Mouse (Mus musculus): ENCODE measurements around the gene Smarcd1.
"Not testable (repeated sequence)": the region's sequence is repeated elsewhere in the genome, so short reads cannot be mapped to it uniquely, and the experiment has no call there.

Gene Smarcd1

GRCm38 (mm10) chr15:99714206-99714605, 12.3 kb downstream of the Smarcd1 start:
- DNase-seq (ENCODE audit: low read depth, low spot score): no peak

GRCm38 (mm10) chr15:99714858-99715257, 12.9 kb downstream of the Smarcd1 start:
- peak; percentile 88 for DNase-seq (ENCODE audit: low read depth, low spot score)

- no peak for DNase-seq (ENCODE audit: low read depth, low spot score)
Observed at GRCm38 (mm10) chr15:99715361-99715865, 13.5 kb downstream of the Smarcd1 start.

DNA sequence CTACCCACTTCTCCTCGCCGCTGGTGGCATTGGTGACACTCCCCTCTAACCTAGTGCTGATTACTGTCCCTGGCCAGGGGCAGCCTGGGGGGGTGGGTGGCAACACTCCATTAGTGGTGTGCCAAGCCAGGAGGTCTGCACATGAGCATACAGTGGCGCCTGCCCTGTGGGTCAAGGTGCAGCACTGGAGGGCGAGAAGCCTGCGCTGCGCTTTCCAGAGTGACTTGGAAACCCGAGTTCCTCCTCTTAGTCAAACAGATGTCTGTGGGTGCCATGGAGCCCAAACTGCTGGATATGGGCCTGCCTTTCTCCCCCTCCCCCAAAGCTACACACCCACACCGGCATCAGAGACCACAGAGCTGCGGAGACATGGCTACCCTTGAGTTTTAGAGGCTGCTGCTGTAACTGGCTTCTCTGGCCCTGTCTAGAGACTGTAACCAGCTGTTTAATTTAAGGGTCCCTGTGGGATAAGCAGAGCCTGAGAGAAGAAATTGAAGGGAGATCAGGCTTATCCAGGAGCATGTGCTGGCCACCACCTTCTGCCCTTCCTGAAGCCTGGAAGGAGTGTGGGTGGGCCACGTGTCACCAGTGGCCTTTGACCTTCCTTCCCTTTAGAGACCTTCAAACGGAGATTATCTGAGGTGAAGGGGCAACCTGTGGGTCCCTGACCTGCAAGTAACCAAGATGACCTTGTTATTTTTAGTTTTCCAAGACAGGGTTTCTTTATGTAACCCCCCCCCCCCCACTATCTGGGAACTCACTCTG, 14.2 kb downstream of the Smarcd1 start:
- DNase-seq (ENCODE audit: low read depth, low spot score): no peak

GRCm38 (mm10) chr15:99716814-99717213, 14.9 kb downstream of the Smarcd1 start:
- DNase-seq (ENCODE audit: low read depth, low spot score): no peak

DNA sequence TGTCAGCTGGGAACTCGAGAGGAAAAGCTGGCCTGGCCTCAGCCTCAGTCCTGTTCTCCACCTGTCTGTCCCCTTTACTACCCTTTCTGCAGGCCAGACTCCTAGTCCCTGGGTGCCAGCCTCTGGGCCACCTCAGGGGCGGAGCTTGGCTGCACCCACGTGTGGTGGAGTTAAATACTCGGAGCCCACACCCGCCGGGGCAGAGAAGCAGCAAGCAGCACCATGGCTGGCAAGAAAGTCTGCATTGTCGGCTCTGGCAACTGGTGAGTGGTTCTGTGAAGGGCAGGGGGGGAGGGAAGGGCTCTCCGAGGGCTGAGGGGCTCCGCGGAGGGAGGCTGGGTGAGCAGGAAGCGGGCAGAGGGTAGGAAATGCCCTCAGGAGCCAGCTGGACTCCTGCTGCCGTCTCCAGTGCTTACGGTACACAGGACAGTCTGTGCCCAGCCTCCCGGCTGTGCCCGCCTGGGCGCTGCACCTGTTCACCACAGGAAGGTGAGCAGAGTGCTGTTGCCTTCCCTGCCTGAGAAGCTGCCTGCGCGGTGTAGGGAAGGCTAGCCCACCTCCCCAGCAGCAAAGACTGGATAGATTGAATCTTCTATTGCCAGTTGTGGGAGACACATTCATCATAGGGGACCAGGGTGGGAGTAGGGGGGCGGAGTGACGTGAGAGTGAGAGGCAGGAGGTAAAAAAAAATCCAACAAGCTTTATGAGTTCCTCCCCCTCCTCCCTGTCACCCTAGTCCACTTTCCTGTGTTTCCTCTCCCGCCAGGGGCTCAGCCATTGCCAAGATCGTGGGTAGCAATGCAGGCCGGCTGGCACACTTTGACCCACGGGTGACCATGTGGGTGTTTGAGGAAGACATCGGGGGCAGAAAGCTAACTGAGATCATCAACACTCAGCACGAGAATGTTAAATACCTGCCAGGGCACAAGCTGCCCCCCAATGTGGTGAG, 15.7 kb downstream of the Smarcd1 start, which contains the start of gene Gpd1:
Gene Gpd1 (plus strand): TSS at position 130 of the 949 bp plus-strand sequence.
- DNase-seq (ENCODE audit: low read depth, low spot score): no peak

DNA sequence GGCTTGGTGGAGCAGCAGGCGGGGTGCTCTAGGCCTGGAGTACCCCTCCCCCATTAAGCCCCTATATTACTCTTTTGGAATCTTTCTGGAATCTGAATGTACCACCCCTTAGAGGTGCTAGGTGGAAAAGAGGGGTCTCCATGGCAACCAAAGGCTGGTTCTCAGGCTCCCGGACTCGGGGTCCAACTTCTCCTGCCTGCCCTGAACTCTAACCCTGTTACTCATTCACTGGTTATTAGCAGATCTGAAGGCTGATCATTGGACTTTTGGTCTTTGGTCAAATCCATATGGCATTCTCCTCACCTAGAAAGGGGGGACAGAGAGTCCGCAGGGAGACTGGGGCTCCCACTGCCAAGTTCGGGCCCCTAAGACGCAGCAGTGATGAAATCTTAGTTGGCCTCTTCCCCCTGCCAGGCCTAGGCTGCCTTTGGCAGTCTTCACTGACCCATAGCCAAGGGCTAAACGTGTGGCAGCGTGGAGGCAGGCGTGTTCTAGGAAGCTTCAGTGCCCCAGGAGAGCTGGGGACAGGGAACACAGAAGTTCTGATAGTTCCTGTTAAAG, 16.6 kb downstream of the Smarcd1 start:
- no peak for DNase-seq (ENCODE audit: low read depth, low spot score)

- no peak for DNase-seq (ENCODE audit: low read depth, low spot score)
Observed at GRCm38 (mm10) chr15:99719865-99720264, 17.9 kb downstream of the Smarcd1 start.

DNA sequence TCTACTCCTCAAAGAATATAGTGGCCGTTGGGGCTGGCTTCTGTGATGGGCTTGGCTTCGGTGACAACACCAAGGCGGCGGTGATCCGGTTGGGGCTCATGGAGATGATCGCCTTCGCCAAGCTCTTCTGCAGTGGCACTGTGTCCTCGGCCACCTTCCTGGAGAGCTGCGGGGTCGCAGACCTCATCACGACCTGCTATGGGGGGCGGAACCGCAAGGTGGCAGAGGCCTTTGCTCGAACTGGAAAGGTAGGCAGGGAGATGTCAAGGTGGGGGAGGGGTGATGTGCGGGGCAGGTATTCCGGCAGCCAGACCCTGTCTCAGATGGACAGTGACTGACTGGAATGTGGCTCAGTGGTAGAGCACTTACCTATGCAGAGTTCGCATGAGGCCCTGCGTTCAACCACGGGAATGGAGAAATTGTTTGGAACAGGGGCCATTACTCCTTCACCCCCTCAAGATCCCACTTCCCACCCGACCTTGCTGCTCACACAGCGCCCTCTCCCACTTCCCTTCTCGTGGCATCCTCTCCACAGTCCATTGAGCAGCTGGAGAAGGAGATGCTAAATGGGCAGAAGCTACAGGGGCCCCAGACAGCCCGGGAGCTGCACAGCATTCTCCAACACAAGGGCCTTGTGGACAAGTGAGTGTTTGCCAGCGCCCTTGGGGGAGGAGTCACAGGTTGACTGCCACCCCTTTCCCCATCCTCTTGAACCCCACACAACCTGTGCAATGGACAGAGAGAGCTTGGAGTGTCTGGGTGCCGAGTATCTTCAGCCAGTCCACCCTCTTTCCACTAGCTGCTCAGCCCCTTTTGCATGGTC, 20.2 kb downstream of the Smarcd1 start:
- no peak for DNase-seq (ENCODE audit: low read depth, low spot score)

GRCm38 (mm10) chr15:99723120-99723514, 21.2 kb downstream of the Smarcd1 start:
- DNase-seq (ENCODE audit: low read depth, low spot score): no peak

- DNase-seq (ENCODE audit: low read depth, low spot score): no peak
Observed at GRCm38 (mm10) chr15:99723515-99724291, 21.8 kb downstream of the Smarcd1 start.

GRCm38 (mm10) chr15:99724292-99725021, 22.5 kb downstream of the Smarcd1 start:
- peak; percentile 78 for DNase-seq (ENCODE audit: low read depth, low spot score)

- peak; percentile 98 for DNase-seq (ENCODE audit: low read depth, low spot score)
Observed at GRCm38 (mm10) chr15:99725341-99726155, 23.6 kb downstream of the Smarcd1 start, which contains the start of gene Cox14. Gene Cox14 (plus strand): TSS chr15:99725618.

GRCm38 (mm10) chr15:99726549-99726948, 24.6 kb downstream of the Smarcd1 start:
- no peak for DNase-seq (ENCODE audit: low read depth, low spot score)

GRCm38 (mm10) chr15:99727039-99727438, 25.1 kb downstream of the Smarcd1 start:
- not testable (repeated sequence) for DNase-seq (ENCODE audit: low read depth, low spot score)

GRCm38 (mm10) chr15:99727525-99727924, 25.6 kb downstream of the Smarcd1 start:
- no peak for DNase-seq (ENCODE audit: low read depth, low spot score)

GRCm38 (mm10) chr15:99728211-99728610, 26.3 kb downstream of the Smarcd1 start:
- DNase-seq (ENCODE audit: low read depth, low spot score): no peak

- no peak for DNase-seq (ENCODE audit: low read depth, low spot score)
Observed at GRCm38 (mm10) chr15:99729056-99729783, 27.3 kb downstream of the Smarcd1 start.
